Mouse (Mus musculus) cerebellum, postnatal 4 days (tissue): ENCODE results near the gene Napepld.
"Not testable (repeated sequence)": the region's sequence is repeated elsewhere in the genome, so short reads cannot be mapped to it uniquely, and the experiment has no call there.

Experiments
- DNase-seq, 2 experiments: peaks; one replicate each; pipeline ENCODE4 v3.0.0; 2022; ENCODE audit warnings: low spot score in 2 of 2, mixed read lengths in 1 of 2

Gene Napepld

GRCm38 (mm10) chr5:21706546-21706945, 5.3 kb upstream of the Napepld start:
- DNase-seq: no peak

GRCm38 (mm10) chr5:21703708-21704107, 2.5 kb upstream of the Napepld start:
- DNase-seq: no peak

- no peak for DNase-seq
These were observed 1.8 kb upstream of the Napepld start for GRCm38 (mm10) chr5:21702873-21703475.

GRCm38 (mm10) chr5:21702009-21702364, 791 bp upstream of the Napepld start:
- DNase-seq: no peak

GRCm38 (mm10) chr5:21700934-21701333, 262 bp downstream of the Napepld start:
- no peak for DNase-seq

GRCm38 (mm10) chr5:21700272-21700821, 849 bp downstream of the Napepld start:
- no peak for DNase-seq

GRCm38 (mm10) chr5:21699555-21699954, 1.6 kb downstream of the Napepld start:
- not testable (repeated sequence) for DNase-seq

GRCm38 (mm10) chr5:21694854-21695490, 6.2 kb downstream of the Napepld start:
- no peak for DNase-seq

GRCm38 (mm10) chr5:21693372-21693870, 7.8 kb downstream of the Napepld start:
- DNase-seq: no peak

GRCm38 (mm10) chr5:21692230-21692629, 9.0 kb downstream of the Napepld start:
- no peak for DNase-seq

- DNase-seq: no peak
These were observed 14.2 kb downstream of the Napepld start for GRCm38 (mm10) chr5:21687042-21687441.

- no peak for DNase-seq
These were observed 16.2 kb downstream of the Napepld start for GRCm38 (mm10) chr5:21685001-21685400.

- no peak for DNase-seq
These were observed 17.4 kb downstream of the Napepld start for GRCm38 (mm10) chr5:21683811-21684210.

GRCm38 (mm10) chr5:21680940-21681339, 20.3 kb downstream of the Napepld start:
- no peak for DNase-seq

GRCm38 (mm10) chr5:21680029-21680428, 21.2 kb downstream of the Napepld start:
- DNase-seq: no peak

GRCm38 (mm10) chr5:21678363-21678762, 22.8 kb downstream of the Napepld start:
- DNase-seq: no peak

GRCm38 (mm10) chr5:21677939-21678338, 23.3 kb downstream of the Napepld start:
- DNase-seq: no peak

GRCm38 (mm10) chr5:21675494-21675893, 25.7 kb downstream of the Napepld start:
- DNase-seq: no peak

- DNase-seq: no peak
These were observed 26.2 kb downstream of the Napepld start for GRCm38 (mm10) chr5:21675019-21675418.

- no peak for DNase-seq
These were observed 27.5 kb downstream of the Napepld start for GRCm38 (mm10) chr5:21673742-21674141.

GRCm38 (mm10) chr5:21672812-21673635, 28.2 kb downstream of the Napepld start:
- no peak for DNase-seq

- DNase-seq: no peak
These were observed 31.9 kb downstream of the Napepld start for GRCm38 (mm10) chr5:21669307-21669706.
